Mouse (Mus musculus) gastrocnemius, adult 8-10 months (tissue): ENCODE results near the gene Spn. TPM values are rescaled to one million over a fixed set of nuclear protein-coding genes. Genes with fewer than 3 reads are reported as not detected.
"Not testable (repeated sequence)": the region's sequence is repeated elsewhere in the genome, so short reads cannot be mapped to it uniquely, and the experiment has no call there.

Source experiments
- DNase-seq, 2 experiments: peaks; one replicate each; pipeline ENCODE4 v3.0.0; 2022; ENCODE audit warnings: low spot score in 2 of 2
- total RNA-seq, 4 experiments: library from RNA; stranded (reverse); gene quantifications; 2 replicates each; pipeline ENCODE4 v1.2.4; 2022

The Spn gene
- total RNA-seq: under 1 TPM in 3 of 4 experiments, not detected in 1; 0.07 to 0.13 (median 0.13) TPM

DNA sequence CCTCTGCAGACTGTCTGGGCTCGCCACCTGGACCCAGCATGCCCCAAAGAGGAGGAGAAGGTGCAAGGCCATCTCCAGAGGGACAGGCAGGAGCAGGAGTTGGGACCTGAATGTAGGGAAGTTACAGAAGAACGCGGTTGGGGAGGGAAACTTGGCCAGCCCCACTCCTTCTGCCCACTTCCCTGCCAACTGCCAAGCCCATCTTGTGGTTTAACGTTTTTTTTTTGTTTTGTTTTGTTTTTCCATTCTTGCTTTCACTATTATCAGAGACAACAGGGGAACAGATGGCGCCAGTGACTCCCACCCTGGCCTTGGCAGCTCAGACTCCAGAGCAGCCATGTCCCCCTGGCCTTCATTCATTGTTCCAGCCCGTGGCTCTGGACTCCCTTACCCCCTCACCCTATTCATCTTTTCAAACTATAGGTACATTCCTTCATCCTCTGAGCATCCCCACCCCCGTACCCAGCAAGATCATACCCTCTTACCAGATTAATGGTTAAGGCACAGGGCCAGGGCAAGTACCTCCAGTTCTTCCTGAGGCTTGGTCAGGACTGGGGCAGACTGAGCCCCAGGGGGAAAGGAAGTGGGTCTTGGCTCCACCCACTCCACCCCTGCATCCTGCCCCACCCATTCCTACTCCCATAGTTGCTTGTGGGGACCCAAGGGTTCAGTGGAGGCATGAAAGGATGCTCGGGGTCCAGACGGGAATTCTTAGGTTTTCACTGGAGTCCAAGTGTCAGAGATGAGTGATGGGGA, at the start of gene Spn:
Spn (minus strand) TSS at position 562 of the 756 bp plus-strand sequence.
- DNase-seq: no peak

- no peak for DNase-seq
Measured at GRCm38 (mm10) chr7:127187351-127187750, 49.7 kb upstream of the Spn start.

DNA sequence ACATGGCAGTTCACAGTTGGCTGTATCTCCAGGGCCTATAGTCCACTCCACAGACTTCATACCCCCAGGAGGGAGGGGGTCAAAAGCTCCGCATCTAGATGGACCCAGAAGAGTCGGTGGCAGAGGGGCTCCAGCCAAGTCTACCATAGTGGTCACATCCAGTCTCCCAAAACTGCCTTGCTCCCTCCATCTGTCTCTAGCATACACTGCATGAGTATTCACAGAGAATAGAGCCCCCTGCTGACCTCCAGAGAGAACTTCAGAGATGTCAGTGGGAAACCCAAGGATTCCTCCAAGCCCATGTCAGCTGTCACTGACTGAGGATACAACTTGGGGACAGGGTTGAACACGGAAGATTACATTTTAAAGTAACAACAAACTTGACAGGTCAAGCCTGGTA, 48.0 kb upstream of the Spn start:
- no peak for DNase-seq

DNA sequence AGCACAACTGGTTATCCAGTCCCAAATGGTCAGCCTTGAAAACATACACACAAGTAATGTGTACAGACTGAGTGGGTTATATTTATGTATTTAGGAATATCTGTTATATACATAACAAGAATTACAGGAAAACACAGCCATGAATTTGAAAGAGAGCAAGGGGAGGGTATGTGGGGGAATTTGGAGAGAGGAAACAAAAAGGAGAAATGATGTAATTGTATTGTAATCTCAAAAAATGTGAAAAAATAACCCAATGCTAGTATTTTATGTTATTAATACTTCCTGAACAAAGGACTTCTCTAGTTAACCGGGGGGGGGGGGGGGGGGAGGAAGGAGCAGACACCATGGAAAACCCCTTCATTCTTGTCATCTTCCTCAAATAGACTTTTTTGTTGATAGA, 47.1 kb upstream of the Spn start:
- DNase-seq: no peak

GRCm38 (mm10) chr7:127183828-127184227, 46.2 kb upstream of the Spn start:
- DNase-seq: no peak

DNA sequence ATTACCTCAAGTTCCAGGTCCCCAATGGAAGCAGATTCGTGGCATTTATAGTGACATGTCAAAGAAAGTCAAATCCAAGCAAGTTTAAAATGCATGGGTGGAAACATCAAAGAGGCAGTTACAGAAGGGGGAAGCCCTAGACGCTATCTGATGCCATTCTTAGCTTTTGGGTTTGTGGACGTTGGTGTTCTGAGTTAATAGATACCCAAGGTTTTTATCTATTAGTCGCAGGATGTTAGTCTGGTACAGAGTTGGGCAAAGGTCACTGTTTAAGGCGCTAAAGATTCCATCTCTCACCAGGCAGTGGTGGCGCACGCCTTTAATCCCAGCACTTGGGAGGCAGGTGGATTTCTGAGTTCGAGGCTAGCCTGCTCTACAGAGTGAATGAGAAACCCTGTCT, 45.7 kb upstream of the Spn start:
- no peak for DNase-seq

DNA sequence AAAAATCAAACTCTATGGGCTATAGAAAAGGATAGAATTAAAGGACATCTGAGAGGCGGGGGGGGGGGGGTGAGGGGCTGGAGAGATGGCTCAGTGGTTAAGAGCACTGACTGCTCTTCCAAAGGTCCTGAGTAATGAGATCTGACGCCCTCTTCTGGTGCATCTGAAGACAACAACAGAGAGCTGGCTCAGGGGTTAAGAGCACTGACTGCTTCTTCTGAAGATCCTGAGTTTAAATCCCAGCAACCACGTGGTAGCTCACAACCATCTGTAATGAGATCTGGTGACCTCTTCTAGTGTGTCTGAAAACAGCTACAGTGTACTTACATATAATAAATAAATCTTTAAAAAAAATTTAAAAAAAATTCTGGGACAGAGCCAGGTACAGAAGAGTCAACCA, 44.1 kb upstream of the Spn start:
- not testable (repeated sequence) for DNase-seq

GRCm38 (mm10) chr7:127180783-127181182, 43.2 kb upstream of the Spn start:
- DNase-seq: no peak

DNA sequence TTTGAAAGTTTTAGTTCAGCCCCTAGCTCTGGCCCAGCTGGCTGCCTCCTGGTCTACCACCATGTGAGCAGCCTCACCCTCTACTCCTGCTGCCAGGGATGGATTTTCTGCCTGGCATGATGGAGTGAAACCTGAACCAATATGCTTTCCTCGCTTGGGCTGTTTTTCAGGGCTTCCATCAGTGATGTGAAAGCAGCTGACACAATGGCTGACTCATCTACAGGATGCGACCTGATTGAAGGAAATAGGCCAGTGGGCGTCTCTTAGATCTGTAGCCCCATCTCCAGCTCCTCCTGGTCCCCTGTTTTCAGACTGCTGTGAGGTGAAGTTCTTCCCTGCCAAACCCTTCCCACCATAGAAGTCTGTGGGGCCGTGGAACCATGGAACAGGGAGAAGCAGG, 39.3 kb upstream of the Spn start:
- no peak for DNase-seq

DNA sequence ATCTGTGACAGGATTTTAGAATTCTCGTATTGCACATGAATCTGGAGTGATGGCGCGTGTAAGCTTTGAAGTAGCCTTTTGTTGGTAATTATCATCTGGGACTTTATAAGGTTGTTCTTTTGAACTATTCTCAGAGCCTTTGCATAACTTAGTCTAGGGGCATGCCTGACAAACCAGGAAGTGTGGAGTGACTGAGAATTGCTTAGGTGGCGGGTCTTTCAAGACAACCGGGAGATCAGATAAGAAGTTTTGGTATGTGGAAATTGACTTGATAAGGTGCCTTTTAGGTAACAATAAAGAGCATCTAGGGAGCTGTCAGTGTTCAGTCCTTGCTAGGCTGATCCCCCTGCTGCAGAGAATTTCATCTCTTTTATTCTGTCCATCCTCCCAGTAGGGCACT, 28.9 kb upstream of the Spn start:
- no peak for DNase-seq

GRCm38 (mm10) chr7:127165607-127166493, 28.2 kb upstream of the Spn start:
- no peak for DNase-seq

DNA sequence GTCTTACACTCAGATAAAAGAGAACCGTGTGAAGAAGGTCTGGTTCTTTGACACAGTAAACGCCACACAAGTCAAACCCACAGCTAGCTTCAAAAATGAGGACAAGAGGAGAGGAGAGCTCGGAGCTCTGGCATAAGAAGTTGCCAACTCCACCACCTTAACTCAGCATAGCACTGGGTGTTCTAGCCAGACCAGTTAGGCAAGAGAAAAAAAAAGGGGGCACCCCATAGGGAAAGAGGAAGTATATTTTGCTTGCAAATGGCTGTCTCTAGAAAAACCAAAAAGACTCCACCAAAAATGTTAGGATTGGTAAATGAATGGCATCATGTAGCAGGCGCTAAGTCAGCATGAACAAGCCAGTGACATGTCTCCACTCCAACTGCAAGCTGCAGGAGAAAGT, 26.4 kb upstream of the Spn start:
- no peak for DNase-seq

DNA sequence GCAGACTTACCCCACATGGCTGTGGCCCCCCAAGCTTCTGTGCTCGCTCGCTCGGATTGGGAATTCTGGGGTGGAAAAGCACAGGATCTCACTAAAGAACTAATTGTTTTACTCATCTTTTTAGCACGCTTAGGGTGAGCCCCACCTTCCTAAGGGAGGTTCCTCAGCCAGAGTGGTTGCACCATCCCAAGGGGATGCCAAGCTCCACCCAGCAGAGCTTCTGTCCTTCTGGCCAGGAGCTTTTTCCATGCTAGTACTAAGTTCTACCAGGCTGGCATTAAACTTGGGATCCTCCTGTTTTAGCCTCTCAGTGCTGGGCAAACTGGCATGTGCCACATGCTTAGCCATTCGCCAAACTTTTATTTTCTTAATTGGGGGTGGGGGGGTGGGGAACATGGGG, 24.9 kb upstream of the Spn start:
- DNase-seq: no peak

- DNase-seq: no peak
Measured at GRCm38 (mm10) chr7:127157548-127157947, 19.9 kb upstream of the Spn start.

- DNase-seq: no peak
Measured at GRCm38 (mm10) chr7:127153477-127153876, 15.9 kb upstream of the Spn start.

DNA sequence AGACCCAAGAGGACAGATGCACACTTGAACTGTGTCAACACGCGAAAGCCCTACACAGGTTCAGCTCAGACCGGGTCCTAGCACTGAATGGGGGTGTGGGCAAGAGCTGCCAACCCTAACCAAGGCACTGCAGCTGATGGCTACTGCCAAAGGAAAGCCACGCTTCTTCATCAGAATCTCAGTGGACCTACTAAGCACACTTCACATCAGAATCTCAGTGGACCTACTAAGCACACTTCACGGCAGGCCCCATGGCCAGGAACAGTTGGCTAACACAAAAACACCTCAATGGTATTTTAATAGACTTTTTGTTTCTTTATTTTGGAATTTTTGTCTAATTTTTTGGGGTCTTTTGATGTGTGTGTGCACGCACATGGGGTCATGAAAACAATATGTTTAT, 14.8 kb upstream of the Spn start:
- DNase-seq: no peak

DNA sequence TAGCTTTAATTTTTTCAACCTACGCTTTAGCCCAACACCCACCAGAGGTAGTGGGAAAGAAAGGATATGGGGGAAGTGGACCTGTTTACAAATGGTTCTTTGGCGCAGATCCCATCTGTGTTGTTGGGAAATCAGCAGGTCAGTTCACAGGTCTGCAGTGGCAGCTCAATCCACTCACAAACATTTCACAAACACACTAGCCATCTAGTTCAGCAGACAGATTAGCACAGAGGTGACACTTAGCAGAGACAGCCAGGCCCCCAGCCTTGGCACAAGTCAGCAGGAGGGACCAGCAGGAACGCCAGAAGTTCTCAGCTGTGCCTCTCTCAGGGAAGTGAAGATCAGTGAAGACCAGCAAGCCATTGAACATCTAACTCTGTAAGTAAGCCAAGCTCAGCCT, 10.3 kb upstream of the Spn start:
- no peak for DNase-seq

- DNase-seq: no peak
Measured at GRCm38 (mm10) chr7:127146267-127146603, 8.6 kb upstream of the Spn start.

DNA sequence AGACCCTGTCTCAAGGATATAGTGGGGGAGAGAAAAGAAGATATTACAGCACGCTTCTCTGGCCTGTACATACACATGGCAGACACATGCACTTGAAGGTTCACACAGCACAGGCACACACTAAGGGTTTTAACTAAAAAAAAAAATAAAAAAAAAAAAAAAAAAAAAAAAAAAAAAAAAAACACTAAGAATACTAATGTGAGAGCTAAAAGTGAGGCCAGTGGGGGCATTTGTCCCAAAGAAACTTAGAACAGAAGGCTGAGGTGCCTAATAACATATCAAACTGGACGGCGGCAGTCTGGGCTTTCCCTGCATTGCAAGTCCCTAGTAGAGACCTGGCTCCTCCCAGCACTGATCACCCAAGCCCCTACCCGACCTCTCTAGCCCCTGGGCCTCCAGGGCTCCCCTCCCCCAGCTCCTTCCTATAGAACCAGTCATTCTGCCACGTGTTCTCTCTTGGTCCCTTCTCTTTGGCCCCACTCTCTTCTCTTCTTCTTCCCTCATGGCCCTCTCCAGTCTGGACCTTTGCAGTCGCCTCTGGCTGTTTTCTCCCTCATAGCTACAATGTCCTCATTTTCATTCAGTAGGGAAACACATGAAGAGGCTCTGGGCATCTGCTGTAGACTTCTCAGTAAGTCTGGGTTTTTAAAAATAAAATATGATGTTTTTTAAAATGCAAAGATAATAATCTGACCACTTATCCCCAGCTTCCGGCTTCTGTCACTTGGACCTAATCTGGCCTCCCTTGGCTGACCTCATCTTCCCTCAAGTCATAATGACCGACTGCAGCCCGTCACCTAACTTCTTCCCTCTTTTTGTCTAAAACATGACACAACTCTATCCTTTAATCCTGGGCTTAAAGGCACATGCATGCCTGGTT, 8.0 kb upstream of the Spn start:
- no peak for DNase-seq

DNA sequence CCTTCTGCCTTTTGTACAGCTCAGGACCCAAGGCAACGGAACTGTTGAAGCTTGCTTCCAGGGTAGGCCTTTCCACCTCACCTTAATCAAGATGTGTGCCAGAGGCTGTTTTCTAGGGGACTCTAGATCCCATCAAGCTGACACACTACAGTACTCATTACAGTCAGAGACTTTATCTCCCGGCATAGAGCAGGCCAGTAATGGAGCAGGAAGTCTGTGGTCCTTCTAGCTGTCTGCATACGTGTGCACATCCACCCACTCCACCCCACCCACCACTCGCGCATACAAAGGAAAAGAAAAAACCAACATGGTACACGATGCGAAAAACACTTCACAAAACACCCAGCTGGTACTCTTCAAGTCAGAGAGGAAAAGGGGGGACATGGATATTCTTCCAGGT, 6.8 kb upstream of the Spn start:
- no peak for DNase-seq

GRCm38 (mm10) chr7:127142666-127143065, 5.0 kb upstream of the Spn start:
- DNase-seq: no peak

- no peak for DNase-seq
Measured at GRCm38 (mm10) chr7:127142214-127142613, 4.6 kb upstream of the Spn start.
